Mouse (Mus musculus): ENCODE measurements around the gene Sox30.
A peak's percentile ranks its signal among the peaks of the same experiment; 100 is the strongest.

Gene Sox30

DNA sequence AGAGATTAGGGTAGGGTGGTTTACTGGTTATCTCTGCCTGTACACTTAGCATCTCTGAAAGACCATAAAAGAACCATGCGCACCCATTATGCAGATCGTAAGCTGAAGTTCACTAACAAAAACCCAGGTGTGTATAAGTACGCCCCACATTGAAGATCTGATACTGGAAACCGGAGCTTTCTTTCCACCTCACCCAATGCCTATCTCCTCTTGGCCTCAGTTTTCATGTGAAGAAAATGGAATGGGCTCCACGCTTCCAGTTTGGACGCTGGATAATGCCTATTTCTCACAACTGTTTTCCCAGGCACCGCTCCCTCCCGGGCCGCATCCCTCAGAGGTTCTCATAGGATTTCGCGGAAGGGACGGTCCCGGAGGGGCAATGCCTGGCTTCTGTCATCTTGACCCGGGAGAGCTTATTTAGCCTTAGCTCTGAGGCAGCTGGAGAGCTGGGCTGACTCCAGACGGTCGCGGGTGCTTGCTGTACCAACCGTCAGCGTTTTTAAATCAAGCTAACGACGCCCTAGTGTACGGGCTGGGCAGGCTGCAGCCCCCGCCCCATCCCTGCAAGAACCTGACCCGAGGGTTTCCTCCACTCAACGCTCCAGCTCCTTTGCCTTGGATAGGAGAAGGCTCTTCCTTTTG lies 76.8 kb downstream of the Sox30 start:
- DNase-seq = no peak

DNA sequence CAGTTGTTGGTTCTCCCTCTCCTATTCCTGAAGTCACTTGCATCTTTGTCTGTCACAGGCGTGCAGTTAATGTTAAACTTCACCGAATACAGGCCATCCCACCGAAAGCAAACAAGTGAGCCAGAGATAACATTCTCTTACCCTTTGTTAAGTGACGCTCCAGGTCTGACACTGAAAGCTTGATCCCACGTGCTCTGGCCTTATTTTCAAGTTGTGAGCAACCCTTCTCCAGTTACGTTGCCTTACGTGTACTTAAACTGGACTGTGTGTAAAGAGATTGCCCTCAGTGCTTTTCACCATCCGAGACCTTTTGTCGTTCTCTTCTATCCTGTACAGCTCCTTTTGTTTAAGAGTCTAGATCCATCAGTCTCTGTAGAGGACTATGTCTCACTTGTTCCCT lies 77.9 kb downstream of the Sox30 start:
- no peak for DNase-seq

DNA sequence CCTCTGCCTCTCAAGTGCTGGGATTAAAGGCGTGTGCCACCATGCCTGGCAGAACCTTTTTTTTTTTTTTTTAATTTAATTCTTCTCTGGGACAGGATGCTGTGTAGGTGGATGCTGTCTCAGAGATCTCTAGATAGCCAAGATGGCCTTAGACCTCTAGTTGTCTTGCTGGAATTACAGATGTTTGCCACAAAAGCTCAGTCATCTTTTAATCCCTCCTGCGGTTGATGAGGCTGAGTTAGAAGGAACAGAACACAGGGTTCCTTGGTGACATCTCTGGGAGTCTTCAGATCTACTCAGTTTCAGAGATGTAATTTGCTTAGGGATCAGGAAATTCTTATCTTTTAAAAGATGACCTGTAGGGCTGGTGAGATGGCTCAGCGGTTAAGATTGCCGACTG lies 78.8 kb downstream of the Sox30 start:
- DNase-seq = no peak

DNA sequence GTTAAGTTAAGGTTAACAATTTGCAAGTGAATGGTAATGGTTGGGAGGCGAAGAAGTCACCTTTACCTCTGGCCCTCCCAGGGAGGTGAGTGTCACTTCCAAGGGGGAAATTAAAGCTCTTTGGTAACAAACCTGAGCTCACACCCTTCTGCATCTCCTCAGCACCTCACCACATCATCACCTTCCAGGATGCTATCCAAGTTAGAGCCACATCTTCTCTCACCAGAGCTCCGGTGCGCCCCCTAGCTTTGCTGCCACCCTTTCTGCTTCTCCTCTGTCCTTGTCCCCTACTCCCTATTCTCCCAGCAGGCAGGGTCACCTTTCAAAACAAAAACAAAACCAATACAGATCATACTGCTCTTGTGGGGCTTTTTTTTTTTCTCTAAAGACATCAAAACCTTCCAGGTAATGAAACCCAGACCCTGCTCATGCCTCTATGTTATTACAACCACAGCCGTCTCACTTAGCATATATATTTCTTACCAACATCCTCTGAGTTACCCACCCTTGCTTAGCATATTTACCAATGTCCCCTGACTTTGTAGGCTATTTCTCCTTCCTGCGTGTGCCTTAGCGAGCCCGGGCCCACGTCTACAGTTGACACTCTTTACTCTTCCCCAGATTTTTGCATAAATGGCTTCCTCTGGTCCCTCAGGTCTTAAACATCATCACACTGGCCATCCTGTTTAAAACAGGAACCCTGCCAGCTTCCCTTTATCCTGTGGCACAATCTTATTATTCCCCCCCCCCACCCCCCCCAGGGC lies 80.0 kb downstream of the Sox30 start:
- DNase-seq = no peak

DNA sequence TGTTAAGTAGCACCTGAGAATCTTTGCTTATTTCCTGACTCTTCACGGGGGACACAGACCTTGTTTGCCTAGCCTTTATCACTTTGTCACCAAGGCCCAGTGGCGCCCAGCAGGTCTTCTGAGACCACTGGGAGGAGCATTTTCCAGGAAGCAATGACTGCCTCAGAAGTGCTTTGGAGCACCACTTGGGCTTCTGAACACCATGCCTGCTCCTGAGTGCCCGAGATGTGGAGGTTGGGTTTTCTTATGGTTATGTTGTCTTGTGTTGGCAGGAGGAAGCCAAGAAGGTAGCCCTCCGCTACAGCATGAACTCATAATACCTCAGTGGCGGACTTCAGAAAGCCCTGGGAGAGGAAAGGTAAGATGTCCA lies 80.5 kb downstream of the Sox30 start:
- DNase-seq = no peak

DNA sequence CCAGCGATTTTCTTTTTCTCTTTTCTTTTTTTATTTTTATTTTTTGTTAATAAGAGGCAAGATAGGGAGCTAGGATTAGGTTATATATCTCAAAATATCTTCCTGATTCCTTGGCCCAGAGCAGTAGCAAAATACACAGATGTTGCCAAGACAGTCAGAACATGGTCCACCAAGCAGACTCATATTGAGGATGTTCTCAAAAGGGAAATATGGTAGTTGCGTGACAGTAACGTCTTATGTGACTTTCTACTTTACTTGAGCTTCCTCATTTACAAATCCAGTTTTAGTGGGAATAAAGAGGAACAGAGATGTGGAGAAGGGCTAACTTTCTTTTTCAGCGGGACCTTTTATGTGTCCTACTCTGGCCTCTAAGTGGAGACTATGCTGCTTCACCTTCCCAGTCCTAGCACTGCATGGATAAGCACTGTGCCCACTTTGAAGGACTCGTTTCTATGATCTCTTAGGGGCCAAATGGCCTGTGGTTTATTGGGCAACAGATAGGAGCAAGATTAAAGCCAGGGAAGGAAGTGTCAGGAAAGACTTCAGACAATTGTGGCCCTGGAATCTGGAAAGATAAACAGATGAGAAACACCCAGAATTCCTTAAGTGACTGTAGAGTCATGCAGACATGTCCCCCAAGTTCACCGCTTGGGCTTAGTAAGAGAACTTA lies 81.8 kb downstream of the Sox30 start:
- DNase-seq = no peak

DNA sequence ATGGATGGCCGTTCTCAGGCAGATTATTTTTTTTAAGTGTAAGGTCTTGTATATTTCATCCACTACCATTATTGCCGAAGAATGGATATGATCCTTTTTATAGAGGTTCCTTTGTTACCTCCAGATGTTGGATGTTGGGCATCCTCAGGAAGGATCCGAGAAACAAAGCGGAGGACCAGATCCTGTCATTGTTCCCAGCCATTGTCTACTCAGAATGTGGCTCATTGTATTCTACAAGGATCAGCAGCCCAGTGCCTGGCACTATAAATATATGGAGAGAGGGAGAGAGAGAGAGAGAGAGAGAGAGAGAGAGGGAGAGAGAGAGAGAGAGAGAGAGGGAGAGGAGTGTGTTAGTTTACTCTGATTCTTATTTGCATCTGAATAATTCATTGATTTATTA lies 82.5 kb downstream of the Sox30 start:
- DNase-seq = no peak

DNA sequence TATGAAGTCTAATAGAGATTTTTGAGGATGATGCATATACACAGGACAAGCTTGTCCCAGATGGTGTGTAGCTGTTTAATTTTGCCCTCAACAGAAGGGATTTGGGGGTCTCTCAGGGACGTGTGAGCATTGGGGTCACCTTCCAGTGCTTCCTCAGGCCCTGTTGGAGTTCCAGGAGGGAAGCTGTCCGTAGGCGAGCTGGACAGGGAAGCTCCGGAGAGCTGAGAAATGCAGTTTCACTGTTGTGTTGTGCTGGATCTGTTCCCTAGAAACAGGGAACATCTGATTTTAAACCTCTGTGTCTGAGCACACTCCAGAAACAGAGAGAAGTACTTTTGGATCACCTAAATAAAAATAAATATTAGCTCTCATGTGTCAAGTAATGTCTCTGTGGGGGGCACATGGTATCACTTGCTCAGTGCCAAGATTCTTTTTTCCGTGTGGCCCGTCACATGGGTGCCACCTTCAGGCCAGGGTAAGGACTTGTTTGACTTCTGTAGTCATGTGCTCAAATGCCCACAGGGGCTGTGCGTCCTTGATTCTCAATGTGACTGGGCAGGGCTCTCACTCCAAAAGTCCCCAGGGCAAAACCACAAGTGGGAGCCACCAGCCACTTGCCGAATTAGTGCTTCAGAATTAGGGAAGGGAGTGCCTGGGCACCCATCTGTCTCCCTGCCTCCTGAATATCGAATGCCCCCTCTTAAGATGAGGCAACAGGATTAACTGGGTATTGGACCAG lies 83.1 kb downstream of the Sox30 start:
- no peak for DNase-seq

DNA sequence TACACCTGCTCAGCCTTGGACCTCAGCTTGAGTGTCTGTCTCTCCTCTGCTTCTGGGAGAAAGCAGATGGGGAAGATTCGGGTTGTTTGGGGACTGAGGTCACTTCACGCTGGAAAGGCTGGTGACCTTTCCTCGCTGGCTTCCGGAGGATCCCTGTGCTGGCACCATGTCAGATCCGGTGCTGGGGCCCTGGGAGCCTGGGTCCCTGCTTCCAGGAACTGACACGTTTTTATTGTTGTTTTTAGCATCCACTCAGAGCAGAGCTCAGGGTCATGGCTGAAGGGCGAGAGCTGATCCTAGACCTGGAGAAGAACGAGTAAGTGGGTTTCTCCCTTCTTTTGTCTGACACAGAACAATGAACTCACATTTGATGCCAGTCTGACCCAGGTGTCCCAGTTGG lies 84.7 kb downstream of the Sox30 start:
- no peak for DNase-seq

DNA sequence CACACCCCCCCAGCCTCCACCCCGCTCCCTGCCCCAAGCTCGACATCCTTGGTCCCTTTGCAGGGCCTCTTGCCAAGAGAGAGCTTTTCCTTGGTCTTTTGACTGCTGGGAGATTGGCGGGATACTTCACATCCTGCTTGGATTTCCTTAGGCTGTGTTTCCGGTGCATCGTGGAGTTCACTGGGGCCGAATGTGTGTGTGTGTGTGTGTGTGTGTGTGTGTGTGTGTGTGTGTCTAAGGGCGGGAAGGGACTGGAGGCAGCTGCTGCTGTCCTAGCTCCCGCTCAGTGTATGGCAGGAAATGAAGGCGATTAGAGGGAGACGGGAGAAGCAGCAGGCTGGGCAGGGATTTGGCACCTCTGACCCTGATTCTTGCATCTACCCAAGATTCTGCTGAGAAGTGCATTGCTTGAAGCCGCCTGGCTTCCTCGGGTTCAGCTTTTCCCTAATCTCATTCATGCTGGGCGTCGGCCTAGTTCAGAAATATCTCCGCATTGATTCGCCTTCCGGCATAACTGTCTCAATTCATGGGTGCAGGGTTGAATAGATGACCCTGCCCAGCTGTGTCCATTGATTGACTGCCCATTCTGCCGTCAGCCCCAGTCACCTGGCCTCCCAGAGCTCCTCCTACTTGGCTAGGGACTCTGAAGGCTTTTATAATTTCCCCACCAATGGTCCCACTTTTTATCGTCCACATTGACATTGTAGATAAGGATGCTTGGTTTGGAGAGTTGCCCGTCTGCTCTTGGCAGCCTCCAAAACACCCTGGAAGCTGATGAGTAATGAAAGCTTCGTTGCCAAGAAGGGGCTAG lies 85.3 kb downstream of the Sox30 start:
- DNase-seq = peak; percentile 44

All from cerebellum, adult 11 months (tissue).